Mouse (Mus musculus) neural tube, embryonic 10.5 days (tissue): Measurements from ENCODE around the gene Spi1.
"Not testable (repeated sequence)": the region's sequence is repeated elsewhere in the genome, so short reads cannot be mapped to it uniquely, and the experiment has no call there.

ENCODE experiments used
- DNase-seq: peaks from one replicate; pipeline ENCODE4 v3.0.0-alpha.2; 2017; ENCODE audit warnings: low spot score; ENCODE audit errors: extremely low spot score

Gene Spi1

GRCm38 (mm10) chr2:91081775-91082695, at the start of gene Spi1:
Spi1 (plus strand) TSS chr2:91082390.
- no peak for DNase-seq

DNA sequence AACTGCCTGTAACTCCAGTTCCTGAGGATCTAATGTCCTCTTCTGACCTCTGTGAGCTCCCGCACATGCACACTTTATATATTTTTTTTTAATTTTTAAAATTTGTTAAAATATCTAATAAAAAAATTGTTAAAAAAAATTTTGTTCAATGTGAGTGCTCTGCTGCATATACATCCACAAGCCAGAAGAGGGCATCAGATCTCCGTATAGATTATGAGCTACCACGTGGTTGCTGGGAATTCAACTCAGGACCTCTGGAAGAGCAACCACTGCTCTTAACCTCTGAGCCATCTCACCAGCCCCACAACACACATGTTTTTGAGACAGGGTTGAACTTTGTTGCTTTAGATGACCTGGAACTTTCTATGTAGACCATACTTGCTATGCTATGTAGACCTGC, 49.2 kb upstream of the Spi1 start:
- no peak for DNase-seq

- no peak for DNase-seq
Measured at GRCm38 (mm10) chr2:91035385-91035784, 46.8 kb upstream of the Spi1 start, which contains the start of gene Rapsn. Rapsn (plus strand) TSS chr2:91035620.

DNA sequence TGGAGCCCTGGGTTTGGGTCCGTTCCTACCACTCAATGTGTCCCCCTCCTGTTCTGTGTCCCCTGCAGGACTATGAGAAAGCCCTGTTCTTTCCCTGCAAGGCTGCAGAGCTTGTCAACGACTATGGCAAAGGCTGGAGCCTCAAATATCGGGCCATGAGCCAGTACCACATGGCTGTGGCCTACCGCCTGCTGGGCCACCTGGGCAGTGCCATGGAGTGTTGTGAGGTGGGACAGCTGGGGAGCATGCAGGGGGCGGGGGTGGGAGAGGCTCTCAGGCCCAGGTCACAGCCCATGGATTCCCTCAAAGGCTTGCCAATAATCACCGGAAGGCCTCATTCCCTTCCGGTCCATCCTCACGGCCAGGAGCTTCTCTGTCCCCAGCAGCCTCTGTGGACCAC, 40.4 kb upstream of the Spi1 start:
- no peak for DNase-seq

GRCm38 (mm10) chr2:91042651-91043398, 39.4 kb upstream of the Spi1 start:
- no peak for DNase-seq

DNA sequence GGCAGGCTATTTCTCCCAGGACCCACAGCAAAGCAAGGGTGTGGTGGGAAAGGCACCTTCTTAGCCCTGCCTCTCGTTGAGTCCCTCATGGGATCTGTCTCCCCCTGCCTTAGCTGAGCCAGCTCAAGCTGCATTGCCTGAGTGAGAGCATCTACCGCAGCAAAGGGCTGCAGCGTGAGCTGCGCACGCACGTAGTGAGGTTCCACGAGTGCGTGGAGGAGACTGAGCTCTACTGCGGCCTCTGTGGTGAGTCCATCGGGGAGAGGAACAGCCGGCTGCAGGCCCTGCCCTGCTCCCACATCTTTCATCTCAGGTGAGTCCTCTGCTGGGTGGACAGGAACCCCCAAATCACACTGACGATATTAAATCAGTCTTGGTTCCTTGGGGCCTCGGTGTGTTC, 37.5 kb upstream of the Spi1 start:
- DNase-seq = no peak

- DNase-seq = not testable (repeated sequence)
Measured at GRCm38 (mm10) chr2:91045805-91046204, 36.4 kb upstream of the Spi1 start.

DNA sequence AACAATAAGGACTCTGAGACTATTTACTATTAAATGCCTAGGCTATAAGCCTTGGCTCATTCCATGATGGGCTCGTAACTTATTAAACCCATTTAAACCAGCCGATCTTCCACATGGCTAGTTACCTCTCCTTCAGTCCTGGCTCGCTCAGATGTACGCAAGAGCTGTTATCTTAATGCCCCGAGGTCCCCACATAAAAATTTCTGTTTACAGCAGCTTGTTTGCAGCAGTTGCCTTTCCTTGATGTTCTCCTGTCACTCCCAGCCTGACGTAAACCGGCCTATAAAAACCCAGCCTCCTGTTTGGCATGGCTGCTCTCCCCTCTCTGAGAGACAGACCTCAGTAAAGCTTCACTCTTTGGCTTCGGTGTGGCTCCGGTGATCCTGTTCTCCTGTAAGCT, 34.8 kb upstream of the Spi1 start:
- DNase-seq = no peak

GRCm38 (mm10) chr2:91051917-91052316, 30.3 kb upstream of the Spi1 start:
- DNase-seq = no peak

GRCm38 (mm10) chr2:91052752-91053151, 29.4 kb upstream of the Spi1 start:
- DNase-seq = no peak

DNA sequence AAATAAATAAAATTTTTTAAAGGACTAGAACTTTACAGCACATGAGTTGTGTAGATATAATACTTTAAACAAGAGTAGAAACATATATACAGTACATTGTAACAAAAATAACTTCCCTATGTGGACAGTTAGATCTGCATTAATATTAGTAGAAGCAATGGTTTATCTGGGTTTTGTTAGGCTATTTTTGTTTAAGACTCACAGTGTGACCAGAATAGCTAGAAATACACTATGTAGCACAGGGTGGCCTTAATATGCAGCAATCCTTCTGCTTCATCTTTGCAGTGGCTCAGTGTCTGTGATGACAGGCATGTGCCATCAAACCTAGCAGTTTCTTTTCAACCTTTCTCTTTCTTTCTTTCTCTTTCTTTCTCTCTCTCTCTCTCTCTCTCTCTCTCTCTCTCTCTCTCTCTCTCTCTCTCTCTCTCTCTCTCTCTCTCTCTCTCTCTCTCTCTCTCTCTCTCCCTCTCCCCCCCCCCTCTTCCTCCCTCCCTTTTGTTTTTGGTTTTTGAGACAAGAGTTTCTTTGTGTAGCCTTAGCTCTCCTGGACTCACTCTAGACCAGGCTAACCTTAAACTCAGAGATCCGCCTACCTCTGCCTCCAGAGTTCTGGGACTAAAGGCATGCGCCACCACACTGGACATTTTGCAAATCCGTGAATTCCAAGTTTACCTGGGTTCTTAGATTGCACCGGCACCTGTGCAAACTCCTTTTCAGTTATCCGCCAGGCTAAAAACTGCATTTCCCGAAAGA, 28.8 kb upstream of the Spi1 start:
- no peak for DNase-seq

DNA sequence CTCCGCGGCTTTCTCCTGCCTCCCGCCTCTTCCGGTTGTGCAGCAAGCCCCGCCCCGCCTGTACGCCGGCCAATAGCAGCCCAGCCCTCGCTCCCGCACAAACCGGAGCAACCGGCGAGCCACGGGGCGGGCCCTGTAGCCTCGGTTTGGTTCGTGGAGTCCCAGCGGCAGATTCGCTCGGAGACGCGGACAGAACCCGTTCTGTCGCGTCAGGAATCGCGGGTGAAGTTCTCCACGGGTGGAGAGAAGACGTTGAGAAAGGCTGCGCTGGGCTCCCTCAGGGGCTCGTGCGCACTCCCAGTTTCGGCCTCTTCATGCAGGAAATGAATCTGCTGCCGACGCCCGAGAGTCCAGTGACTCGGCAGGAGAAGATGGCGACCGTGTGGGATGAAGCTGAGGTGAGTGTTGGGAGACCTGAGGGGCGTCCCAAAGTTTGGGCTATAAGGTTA, 28.2 kb upstream of the Spi1 start, which contains the start of gene Psmc3:
Gene Psmc3, plus strand, starts transcription at position 76 of the 449 bp plus-strand sequence.
- DNase-seq = peak; percentile 95

DNA sequence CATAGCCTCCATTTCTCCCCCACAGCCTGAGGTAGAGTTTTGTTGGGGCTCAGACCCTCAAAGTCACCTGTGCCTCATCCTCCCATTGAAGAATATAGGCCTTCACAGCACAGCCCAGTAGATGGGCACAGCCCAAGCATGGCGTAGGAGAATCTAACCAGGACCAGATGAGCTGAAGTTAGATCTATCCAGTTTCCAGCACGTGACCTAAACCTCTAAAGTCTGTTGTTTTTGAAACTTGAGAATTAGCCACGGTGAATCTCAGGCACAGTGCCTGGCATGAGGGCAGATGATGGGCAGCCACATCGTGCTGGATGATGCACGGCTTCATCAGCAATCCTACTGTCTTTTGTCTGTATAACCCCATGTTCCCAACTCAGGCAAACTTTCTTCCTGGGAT, 23.8 kb upstream of the Spi1 start:
- DNase-seq = no peak

- DNase-seq = no peak
Measured at GRCm38 (mm10) chr2:91059376-91059775, 22.8 kb upstream of the Spi1 start.

GRCm38 (mm10) chr2:91060544-91061355, 21.4 kb upstream of the Spi1 start:
- peak; percentile 54 for DNase-seq

DNA sequence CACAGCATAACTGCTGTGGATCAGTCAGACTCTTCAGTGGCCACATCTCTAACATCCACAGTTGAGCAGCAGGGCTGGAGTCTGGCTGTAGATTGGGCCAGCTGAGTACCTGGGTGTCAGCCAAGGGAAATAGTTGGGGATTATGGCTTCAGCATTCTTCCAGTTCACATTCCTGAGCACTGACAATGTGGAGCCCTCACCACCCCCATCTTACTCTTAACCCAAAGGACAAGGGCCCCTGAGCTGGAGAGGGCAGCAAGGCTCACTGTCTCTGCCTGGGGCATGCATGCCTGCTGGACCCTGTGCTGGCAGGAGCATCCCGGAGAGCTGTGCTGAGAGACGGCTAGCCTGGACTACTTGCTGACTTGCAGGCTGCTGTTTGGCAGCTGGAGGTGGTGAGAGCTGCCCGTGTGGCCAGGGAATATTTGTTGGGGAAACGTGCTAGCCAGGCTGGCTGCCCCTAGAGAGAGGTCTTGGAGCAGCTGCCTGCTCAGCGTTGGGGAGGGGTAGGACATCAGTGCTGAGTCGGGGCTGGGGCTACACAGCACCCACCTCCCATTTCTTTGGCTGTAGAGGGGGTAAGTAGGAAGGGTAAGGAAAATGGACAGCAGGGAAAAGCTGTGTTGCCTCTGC, 20.2 kb upstream of the Spi1 start:
- no peak for DNase-seq

DNA sequence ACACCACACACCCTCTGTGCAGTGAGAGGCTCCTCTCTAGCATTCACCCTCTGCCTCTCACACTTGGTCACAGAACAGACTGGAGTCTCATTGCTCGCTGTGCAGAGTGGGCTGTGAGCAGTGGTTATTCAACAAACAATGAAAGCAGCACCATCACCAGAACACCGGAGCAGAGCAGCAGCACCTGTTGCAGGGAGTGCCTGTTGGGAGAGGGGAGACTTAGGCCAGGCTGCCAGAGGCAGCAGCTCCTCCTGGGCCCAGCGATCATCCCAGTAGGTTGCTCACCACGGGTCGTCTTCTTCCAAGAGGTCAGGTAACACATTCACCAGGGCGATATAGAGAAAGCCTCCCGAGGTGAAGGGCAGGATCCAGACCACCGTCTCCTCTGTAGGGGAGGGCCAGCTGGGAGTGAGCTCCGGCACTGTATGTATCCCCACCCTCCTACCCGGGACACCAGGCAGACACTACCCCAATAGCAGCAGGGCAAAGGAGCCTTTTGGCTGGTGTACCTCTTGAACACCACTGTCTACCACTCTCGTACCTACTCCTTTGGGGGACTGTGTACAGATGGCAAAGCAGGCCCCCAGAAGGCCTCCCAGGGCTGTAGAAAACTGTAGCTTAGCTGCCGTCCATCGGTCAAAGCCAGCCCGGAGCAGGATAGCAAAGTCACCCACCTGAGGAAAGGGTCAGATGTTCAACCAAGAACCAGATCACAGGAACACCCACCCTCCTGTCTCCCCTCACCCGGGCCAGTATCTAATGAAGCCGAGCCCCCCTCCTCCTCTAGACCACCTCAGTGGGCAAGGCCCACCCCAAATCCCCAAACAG, 19.2 kb upstream of the Spi1 start:
- DNase-seq = no peak

DNA sequence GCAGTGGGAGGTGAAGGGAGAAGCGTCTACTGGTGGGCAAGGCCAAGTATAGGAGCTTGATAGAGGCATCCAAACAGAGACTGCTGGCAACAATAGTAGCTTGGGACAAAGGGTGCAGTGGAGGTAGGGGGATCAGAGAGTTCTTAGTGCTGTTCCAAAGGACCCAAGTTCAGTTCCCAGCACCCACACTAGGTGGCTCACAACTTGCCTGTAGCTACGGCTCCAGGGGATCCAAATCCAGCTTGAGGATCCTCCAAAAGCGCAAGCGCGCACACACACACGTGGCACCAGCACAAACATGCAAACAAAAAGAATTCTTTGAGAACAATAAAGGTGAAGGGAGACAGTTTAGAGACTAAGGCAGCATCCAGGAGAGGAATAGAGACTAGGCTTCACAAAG, 18.0 kb upstream of the Spi1 start:
- DNase-seq = no peak

DNA sequence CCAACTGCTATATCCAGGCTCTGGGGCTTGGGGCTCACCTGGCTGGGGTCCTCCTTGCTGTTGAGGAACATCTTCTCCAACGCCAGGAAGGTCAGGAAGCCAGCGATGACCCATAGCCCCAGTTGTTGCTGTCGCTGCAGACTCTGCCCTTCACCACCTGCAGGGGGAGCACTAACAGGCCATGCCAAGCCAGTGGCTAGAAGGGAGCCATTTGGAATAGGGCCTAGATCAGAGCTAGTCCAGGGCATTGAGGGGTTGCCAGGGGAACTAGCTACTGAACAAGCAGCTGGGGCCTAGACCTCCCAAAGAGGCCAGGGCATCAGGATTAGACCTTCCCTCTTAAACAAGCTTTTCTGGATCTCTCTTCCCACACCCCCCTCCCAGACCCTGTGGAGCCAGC, 16.6 kb upstream of the Spi1 start:
- no peak for DNase-seq
